Mouse (Mus musculus) CD4-positive, CD25-positive, alpha-beta regulatory T cell, adult 2 months (primary cell): ENCODE results near the gene Syngr2.
A peak's percentile ranks its signal among the peaks of the same experiment; 100 is the strongest.

ENCODE experiments used
- DNase-seq: peaks from one replicate; pipeline ENCODE4 v3.0.0-alpha.2; 2012; ENCODE audit warnings: low read depth, low spot score

Gene Syngr2

GRCm38 (mm10) chr11:117809407-117810311, at the start of gene Syngr2, which contains the start of gene Gm20708:
Syngr2 (plus strand) TSS chr11:117809668.
Gm20708 (plus strand) TSS chr11:117809668.
- DNase-seq: peak; percentile 75

- no peak for DNase-seq
These were observed 48.9 kb upstream of the Syngr2 start for GRCm38 (mm10) chr11:117760374-117761119.

- DNase-seq: no peak
These were observed 47.7 kb upstream of the Syngr2 start for GRCm38 (mm10) chr11:117761801-117762200.

GRCm38 (mm10) chr11:117762246-117762645, 47.2 kb upstream of the Syngr2 start:
- DNase-seq: no peak

- no peak for DNase-seq
These were observed 45.1 kb upstream of the Syngr2 start for GRCm38 (mm10) chr11:117764319-117764718.

- no peak for DNase-seq
These were observed 44.1 kb upstream of the Syngr2 start for GRCm38 (mm10) chr11:117765361-117765760.

GRCm38 (mm10) chr11:117766275-117766674, 43.2 kb upstream of the Syngr2 start:
- DNase-seq: no peak

- DNase-seq: no peak
These were observed 40.5 kb upstream of the Syngr2 start for GRCm38 (mm10) chr11:117768725-117769682.

GRCm38 (mm10) chr11:117769683-117770047, 39.8 kb upstream of the Syngr2 start:
- DNase-seq: no peak

GRCm38 (mm10) chr11:117770407-117770806, 39.1 kb upstream of the Syngr2 start:
- DNase-seq: no peak

GRCm38 (mm10) chr11:117772352-117772751, 37.1 kb upstream of the Syngr2 start:
- peak; percentile 56 for DNase-seq

- no peak for DNase-seq
These were observed 34.5 kb upstream of the Syngr2 start for GRCm38 (mm10) chr11:117774925-117775324.

GRCm38 (mm10) chr11:117775540-117775939, 33.9 kb upstream of the Syngr2 start:
- no peak for DNase-seq

GRCm38 (mm10) chr11:117776085-117776792, 33.2 kb upstream of the Syngr2 start:
- no peak for DNase-seq

GRCm38 (mm10) chr11:117777111-117777510, 32.4 kb upstream of the Syngr2 start:
- peak; percentile 77 for DNase-seq

- no peak for DNase-seq
These were observed 31.4 kb upstream of the Syngr2 start for GRCm38 (mm10) chr11:117778031-117778430.

GRCm38 (mm10) chr11:117778851-117779433, 30.5 kb upstream of the Syngr2 start:
- DNase-seq: peak; percentile 41

GRCm38 (mm10) chr11:117779434-117780198, 29.9 kb upstream of the Syngr2 start:
- peak; percentile 56 for DNase-seq

GRCm38 (mm10) chr11:117780199-117780515, 29.3 kb upstream of the Syngr2 start:
- no peak for DNase-seq
